Mouse (Mus musculus): ENCODE data around the gene Atp13a3. TPM values are rescaled to one million over a fixed set of nuclear protein-coding genes. Genes with fewer than 3 reads are reported as not detected.

Gene Atp13a3
- polyA plus RNA-seq, 1 experiment from 2014 or later = 12.1 TPM

- Histone ChIP-seq H3K27me3 (peaks cover 71% of the 10 kb centered on the region), H3K27ac (no peak overlapping the region), H3K4me1 (peaks cover 23% of the 10 kb centered on the region), H3K36me3 (peaks cover under 1% of the 10 kb centered on the region; the same call in 1 of the 2 replicates), H3K9ac (peak overlapping the region; percentile 47; the same call in 1 of the 2 replicates), H3K4me2 (peak overlapping the region; percentile 99), H3K4me3 (replicated peaks) (peak overlapping the region; percentile 56), H3K9me3 (replicated peaks) (no peaks in the 10 kb centered on the region)
- 4% methylated on average over 34 of the region's 34 CpGs for WGBS
- ATAC-seq (replicated peaks; ENCODE audit: low FRiP score) = no peak
Observed at GRCm38 (mm10) chr16:30309395-30310170, 96.2 kb downstream of the Atp13a3 start.

DNA sequence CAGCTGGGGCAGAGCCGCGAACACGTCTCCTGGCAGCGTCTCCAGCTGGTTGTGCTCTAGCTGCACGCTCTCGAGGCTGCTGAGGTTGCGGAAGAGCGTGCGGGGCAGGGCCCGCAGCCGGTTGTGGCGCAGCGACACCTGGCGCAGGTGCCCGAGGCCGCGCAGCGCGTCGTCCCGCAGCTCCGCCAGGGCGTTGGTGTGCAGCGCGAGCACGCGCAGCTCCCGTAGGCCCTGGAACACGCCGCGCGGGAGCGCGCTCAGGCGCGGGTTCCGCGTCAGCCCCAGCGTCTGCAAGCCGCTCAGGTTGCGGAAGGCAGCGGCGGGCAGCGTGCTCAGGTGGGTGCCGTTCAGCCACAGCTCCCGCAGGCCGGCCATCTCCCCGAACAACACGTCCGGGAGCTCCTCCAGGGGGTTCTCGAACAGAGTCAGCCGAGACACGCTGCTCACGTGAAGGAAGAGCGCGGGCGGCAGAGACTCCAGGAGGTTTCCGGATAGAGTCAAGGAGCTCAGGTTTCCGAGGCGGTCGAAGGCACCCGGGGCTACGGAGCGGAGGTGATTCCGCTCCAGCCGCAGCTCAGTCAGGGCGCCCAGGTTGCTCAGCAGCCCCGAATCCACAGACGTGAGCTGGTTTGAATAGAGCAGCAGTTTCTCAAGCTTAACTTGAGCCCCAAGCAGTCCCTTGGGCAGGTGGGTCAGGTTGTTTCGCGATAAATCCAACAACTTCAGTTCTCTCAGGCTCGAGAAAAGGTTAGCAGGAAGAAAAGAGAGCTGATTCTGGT is 97.0 kb downstream of the Atp13a3 start:
- peak; percentile 57 for ATAC-seq (replicated peaks; ENCODE audit: low FRiP score)
- H3K9ac ChIP-seq = peak overlapping the region; percentile 47
- peaks cover 71% of the 10 kb centered on the region for H3K27me3 ChIP-seq
- H3K4me2 ChIP-seq = peak overlapping the region; percentile 99
- H3K36me3 ChIP-seq = no peaks in the 10 kb centered on the region
- H3K4me1 ChIP-seq = peaks cover 29% of the 10 kb centered on the region
- H3K4me3 ChIP-seq (replicated peaks) = peak overlapping the region; percentile 56
- no peak overlapping the region for H3K27ac ChIP-seq
- H3K9me3 ChIP-seq (replicated peaks) = no peaks in the 10 kb centered on the region
- WGBS = under 1% methylated on average over 72 of the region's 72 CpGs

DNA sequence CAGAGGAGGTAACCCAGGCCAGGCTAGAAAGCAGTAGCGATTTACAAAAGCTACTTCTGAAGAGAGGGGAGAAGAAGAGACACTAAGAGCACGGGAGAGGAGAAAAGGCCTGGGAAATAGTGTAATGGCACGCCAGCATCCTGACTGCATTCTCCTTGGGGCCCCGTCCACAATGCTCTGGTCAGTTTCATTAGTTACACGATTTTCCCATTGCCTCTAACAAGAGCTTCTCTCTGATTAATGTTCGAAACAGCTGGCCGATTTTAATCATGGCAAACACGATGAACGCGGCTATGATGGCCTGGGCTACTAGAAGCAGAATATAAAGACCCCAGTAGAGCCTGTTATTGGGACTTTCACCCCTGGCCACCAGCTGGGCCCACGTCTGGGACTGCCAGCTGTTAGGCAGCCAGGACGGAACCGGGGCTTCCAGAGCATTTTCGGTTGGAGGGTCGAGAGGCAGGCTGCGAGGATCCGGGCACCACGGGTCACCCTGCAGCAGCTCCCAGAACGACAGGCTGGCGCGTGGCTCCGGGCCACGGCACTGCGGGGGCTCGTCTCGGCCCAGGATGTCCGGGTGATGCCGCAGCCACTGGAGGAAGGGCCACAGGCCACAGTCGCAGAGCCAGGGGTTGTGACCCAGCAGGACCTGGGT is 97.7 kb downstream of the Atp13a3 start:
- ATAC-seq (replicated peaks; ENCODE audit: low FRiP score) = peak; percentile 28; the same call in 1 of the 2 replicates
- Histone ChIP-seq H3K9ac (peak overlapping the region; percentile 47), H3K4me2 (peak overlapping the region; percentile 99), H3K4me3 (replicated peaks) (peak overlapping the region; percentile 56), H3K9me3 (replicated peaks) (no peaks in the 10 kb centered on the region), H3K36me3 (no peaks in the 10 kb centered on the region), H3K4me1 (peaks cover 29% of the 10 kb centered on the region), H3K27ac (no peak overlapping the region), H3K27me3 (peaks cover 74% of the 10 kb centered on the region)
- WGBS = 9% methylated on average over 29 of the region's 29 CpGs

DNA sequence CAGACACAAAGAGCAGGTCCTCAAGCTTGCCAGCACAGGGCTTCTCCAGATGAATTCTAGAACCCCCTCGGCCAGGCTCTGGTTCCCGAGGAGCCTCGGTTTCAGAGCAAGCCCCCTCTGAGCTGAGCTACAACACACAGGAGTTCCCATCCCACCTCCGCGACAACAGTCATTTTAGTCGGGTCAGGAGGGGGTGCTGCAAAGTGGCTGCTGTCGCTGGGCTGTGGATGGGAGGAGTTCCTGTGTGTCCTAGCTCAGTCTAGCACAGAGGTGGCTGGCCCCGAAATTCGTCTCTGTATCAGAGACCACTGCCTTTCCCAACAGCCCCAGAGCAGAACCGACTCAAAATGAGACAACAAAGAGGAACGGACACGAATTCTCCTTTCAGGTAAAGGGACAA is 98.5 kb downstream of the Atp13a3 start:
- H3K27me3 ChIP-seq = peaks cover 74% of the 10 kb centered on the region
- no peaks in the 10 kb centered on the region for H3K9me3 ChIP-seq (replicated peaks)
- no peak overlapping the region for H3K9ac ChIP-seq
- WGBS = 50% methylated on average over 12 of the region's 12 CpGs
- no peak overlapping the region for H3K4me2 ChIP-seq
- H3K36me3 ChIP-seq = no peaks in the 10 kb centered on the region
- H3K27ac ChIP-seq = no peak overlapping the region
- H3K4me1 ChIP-seq = peaks cover 29% of the 10 kb centered on the region
- no peak overlapping the region for H3K4me3 ChIP-seq (replicated peaks)
- ATAC-seq (replicated peaks; ENCODE audit: low FRiP score) = no peak

DNA sequence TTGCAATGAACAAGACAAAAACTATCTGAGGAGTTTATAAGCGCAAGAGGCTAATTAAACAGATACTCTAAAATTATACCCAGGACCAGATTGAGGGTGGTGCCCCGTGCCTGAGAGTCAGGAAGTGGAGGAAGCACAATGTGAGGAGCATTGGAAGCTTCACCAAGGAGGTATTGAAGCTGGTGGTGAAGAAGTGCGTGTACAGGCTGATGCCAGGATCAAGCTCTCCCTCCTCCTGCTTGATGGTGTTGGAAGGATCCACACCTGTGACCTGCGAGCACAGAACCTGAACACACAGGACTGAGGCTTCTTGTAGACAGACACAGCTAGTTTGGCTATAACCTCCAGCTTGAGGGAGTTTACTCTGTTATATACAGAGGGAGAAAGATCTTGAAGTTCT is 99.7 kb downstream of the Atp13a3 start:
- ATAC-seq (replicated peaks; ENCODE audit: low FRiP score) = no peak
- peaks cover 64% of the 10 kb centered on the region for H3K27me3 ChIP-seq
- H3K9ac ChIP-seq = no peak overlapping the region
- H3K4me2 ChIP-seq = no peak overlapping the region
- H3K4me3 ChIP-seq (replicated peaks) = no peak overlapping the region
- WGBS = 84% methylated on average over 4 of the region's 4 CpGs
- peaks cover 29% of the 10 kb centered on the region for H3K4me1 ChIP-seq
- H3K36me3 ChIP-seq = no peaks in the 10 kb centered on the region
- H3K9me3 ChIP-seq (replicated peaks) = no peaks in the 10 kb centered on the region
- H3K27ac ChIP-seq = no peak overlapping the region

- ATAC-seq (replicated peaks; ENCODE audit: low FRiP score) = no peak
- H3K27ac ChIP-seq = no peak overlapping the region
- no peak overlapping the region for H3K4me3 ChIP-seq (replicated peaks)
- no peak overlapping the region for H3K9ac ChIP-seq
- no peaks in the 10 kb centered on the region for H3K36me3 ChIP-seq
- no peak overlapping the region for H3K4me2 ChIP-seq
- peaks cover 57% of the 10 kb centered on the region for H3K27me3 ChIP-seq
- 26% methylated on average over 5 of the region's 5 CpGs for WGBS
- H3K9me3 ChIP-seq (replicated peaks) = no peaks in the 10 kb centered on the region
- peaks cover 19% of the 10 kb centered on the region for H3K4me1 ChIP-seq
Observed at GRCm38 (mm10) chr16:30304236-30304635, 101.5 kb downstream of the Atp13a3 start.

- no peaks in the 10 kb centered on the region for H3K36me3 ChIP-seq
- peaks cover 11% of the 10 kb centered on the region for H3K4me1 ChIP-seq
- no peak for ATAC-seq (replicated peaks; ENCODE audit: low FRiP score)
- 86% methylated on average over 2 of the region's 2 CpGs for WGBS
- no peak overlapping the region for H3K9ac ChIP-seq
- H3K9me3 ChIP-seq (replicated peaks) = no peaks in the 10 kb centered on the region
- H3K27ac ChIP-seq = no peak overlapping the region
- no peak overlapping the region for H3K4me3 ChIP-seq (replicated peaks)
- no peak overlapping the region for H3K4me2 ChIP-seq
- H3K27me3 ChIP-seq = peaks cover 48% of the 10 kb centered on the region
Observed at GRCm38 (mm10) chr16:30303411-30303810, 102.4 kb downstream of the Atp13a3 start.

DNA sequence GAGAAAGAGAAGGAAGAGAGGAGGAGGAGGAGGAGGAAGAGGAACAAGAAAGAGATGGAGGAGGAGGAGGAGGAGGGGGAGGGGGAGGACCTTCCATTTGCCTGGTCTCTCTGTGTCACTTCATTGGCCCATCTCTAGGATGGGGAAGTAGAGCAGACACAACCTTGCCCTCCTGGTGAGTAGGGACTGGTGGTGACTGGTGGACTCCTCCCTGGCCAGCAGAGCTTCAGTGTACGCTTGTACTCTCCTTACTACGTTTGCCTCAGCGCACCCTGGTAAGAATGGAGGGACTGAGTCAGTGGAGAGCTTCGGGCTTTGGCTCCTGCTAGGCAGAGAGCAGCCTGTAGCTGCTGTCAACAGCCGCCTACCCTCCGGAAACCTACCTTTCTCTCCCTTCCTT is 103.1 kb downstream of the Atp13a3 start:
- ATAC-seq (replicated peaks; ENCODE audit: low FRiP score) = no peak
- H3K4me3 ChIP-seq (replicated peaks) = no peak overlapping the region
- 83% methylated on average over 6 of the region's 6 CpGs for WGBS

DNA sequence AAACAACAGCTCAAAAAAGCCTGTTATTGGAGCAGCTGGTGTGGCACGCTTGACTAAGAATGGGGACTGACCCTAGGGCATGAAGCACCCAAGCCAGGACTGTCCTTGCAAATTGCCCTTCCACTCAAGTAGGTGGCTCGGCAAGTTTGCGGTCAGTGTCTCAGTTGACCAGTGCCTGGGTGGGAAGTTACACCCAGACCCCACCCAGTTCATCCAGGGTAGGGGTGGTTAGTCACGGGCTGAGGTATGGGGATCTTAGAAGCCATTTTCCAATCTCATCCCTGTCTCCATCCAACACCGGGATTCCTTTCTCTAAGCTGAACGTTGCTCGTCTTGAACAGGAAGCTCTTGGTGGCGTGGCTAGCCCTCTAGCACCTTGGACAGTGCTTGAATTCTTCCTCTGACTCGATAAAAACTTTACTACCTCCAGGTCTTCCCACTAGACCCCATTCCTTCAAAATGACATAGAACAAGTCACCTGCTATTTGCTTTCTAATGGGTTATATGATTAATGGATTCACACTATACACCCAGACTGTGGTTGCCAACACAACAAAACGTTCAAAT is 106.0 kb downstream of the Atp13a3 start:
- Histone ChIP-seq H3K4me1 (peaks cover 6% of the 10 kb centered on the region; the same call in 1 of the 2 replicates), H3K27ac (no peak overlapping the region), H3K36me3 (no peaks in the 10 kb centered on the region), H3K27me3 (peaks cover 17% of the 10 kb centered on the region; the same call in 1 of the 2 replicates), H3K4me2 (no peak overlapping the region), H3K9ac (no peak overlapping the region), H3K9me3 (replicated peaks) (no peaks in the 10 kb centered on the region), H3K4me3 (replicated peaks) (no peak overlapping the region)
- ATAC-seq (replicated peaks; ENCODE audit: low FRiP score) = no peak
- 58% methylated on average over 10 of the region's 10 CpGs for WGBS

More for the DNA sequence above, 103.1 kb downstream of the Atp13a3 start:
- no peaks in the 10 kb centered on the region for H3K36me3 ChIP-seq
- H3K27me3 ChIP-seq = peaks cover 41% of the 10 kb centered on the region
- no peaks in the 10 kb centered on the region for H3K9me3 ChIP-seq (replicated peaks)
- H3K9ac ChIP-seq = no peak overlapping the region
- no peak overlapping the region for H3K27ac ChIP-seq
- peaks cover 6% of the 10 kb centered on the region; the same call in 1 of the 2 replicates for H3K4me1 ChIP-seq
- H3K4me2 ChIP-seq = no peak overlapping the region

DNA sequence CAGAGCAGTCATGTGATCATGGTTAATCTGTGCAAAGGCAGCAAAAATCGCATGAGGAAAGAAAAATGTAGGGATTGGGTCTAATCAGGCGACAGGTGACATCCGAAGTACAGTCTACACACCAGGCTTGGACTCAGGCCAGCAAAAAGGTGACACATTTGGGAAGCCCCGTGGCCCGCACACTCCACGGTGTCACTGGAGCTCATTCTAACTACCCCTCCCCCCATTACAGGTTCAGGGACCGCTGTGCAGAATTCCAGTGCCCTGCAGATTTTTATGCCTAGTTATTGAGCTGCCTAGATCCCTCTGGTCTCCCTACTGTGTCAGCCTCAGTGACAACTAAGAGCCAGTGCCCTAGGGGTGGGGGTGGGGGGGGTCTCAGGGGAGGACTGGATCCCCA is 108.3 kb downstream of the Atp13a3 start:
- no peak overlapping the region for H3K27ac ChIP-seq
- H3K9me3 ChIP-seq (replicated peaks) = no peaks in the 10 kb centered on the region
- WGBS = 85% methylated on average over 7 of the region's 7 CpGs
- H3K4me2 ChIP-seq = no peak overlapping the region
- H3K27me3 ChIP-seq = 0 out of 2 replicates have a peak, but pooled peaks cover 12% of the 10 kb centered on the region
- H3K36me3 ChIP-seq = no peaks in the 10 kb centered on the region
- no peak for ATAC-seq (replicated peaks; ENCODE audit: low FRiP score)
- H3K9ac ChIP-seq = no peak overlapping the region
- H3K4me1 ChIP-seq = no peaks in the 10 kb centered on the region
- H3K4me3 ChIP-seq (replicated peaks) = no peak overlapping the region

GRCm38 (mm10) chr16:30296601-30297275 is 109.0 kb downstream of the Atp13a3 start:
- WGBS = 86% methylated on average over 11 of the region's 11 CpGs
- no peak for ATAC-seq (replicated peaks; ENCODE audit: low FRiP score)

More at GRCm38 (mm10) chr16:30296601-30297275, 109.0 kb downstream of the Atp13a3 start:
- Histone ChIP-seq H3K4me1 (no peaks in the 10 kb centered on the region), H3K9ac (no peak overlapping the region), H3K4me3 (replicated peaks) (no peak overlapping the region), H3K27me3 (0 out of 2 replicates have a peak, but pooled peaks cover 12% of the 10 kb centered on the region), H3K27ac (no peak overlapping the region), H3K9me3 (replicated peaks) (no peaks in the 10 kb centered on the region), H3K36me3 (no peaks in the 10 kb centered on the region), H3K4me2 (no peak overlapping the region)
